Mouse (Mus musculus) kidney, embryonic 14.5 days (tissue): ENCODE measurements at regions not wholly inside any gene's neighbourhood (a gene's known extent, or its start where the extent isn't known, plus 50 kb on each side); places are given as distances from the start of the nearest gene placed in this dataset.

Source experiments
- ATAC-seq: fragments of 200-750 bp; cut with Nextera tagmentation; 2 replicates; pipeline ENCODE4 v1.8.0; 2017; ENCODE audit warnings: moderate number of reproducible peaks, mild to moderate bottlenecking, moderate TSS enrichment, moderate library complexity; ENCODE audit not compliant: low FRiP score, low TSS enrichment
- H3K27ac ChIP-seq: fragments of 300-500 bp; sonication (generic); 2 replicates; pipeline ENCODE4 v1.5.1; 2014; ENCODE audit warnings: low read depth, mild to moderate bottlenecking, low read length, moderate library complexity, mixed read lengths
- H3K27me3 ChIP-seq: fragments of 300-500 bp; sonication (generic); 2 replicates; pipeline ENCODE4 v1.6.1; 2014; ENCODE audit warnings: mild to moderate bottlenecking, low read length; ENCODE audit not compliant: control insufficient read depth, insufficient read depth
- H3K36me3 ChIP-seq: fragments of 300-500 bp; sonication (generic); 2 replicates; pipeline ENCODE4 v1.6.1; 2014; ENCODE audit warnings: low read length, mixed read lengths; ENCODE audit not compliant: control insufficient read depth, insufficient read depth
- H3K4me1 ChIP-seq: fragments of 300-500 bp; sonication (generic); 2 replicates; pipeline ENCODE4 v1.6.1; 2014; ENCODE audit warnings: low read length, mixed read lengths; ENCODE audit not compliant: control insufficient read depth, insufficient read depth
- H3K4me2 ChIP-seq: fragments of 300-500 bp; sonication (generic); replicated peaks from 2 replicates; pipeline ENCODE4 v1.6.1; 2014; ENCODE audit warnings: low read depth, mild to moderate bottlenecking, low read length
- H3K4me3 ChIP-seq: fragments of 300-500 bp; sonication (generic); 2 replicates; pipeline ENCODE4 v1.5.1; 2014; ENCODE audit warnings: mild to moderate bottlenecking, low read length
- H3K9ac ChIP-seq: fragments of 300-500 bp; sonication (generic); 2 replicates; pipeline ENCODE4 v1.6.1; 2014; ENCODE audit warnings: low read depth, mild to moderate bottlenecking, low read length, moderate library complexity
- H3K9me3 ChIP-seq: fragments of 300-500 bp; sonication (generic); 2 replicates; pipeline ENCODE4 v1.6.1; 2016; ENCODE audit warnings: low read length; ENCODE audit not compliant: control insufficient read depth
- WGBS: fragments of 180-500 bp; shearing (Covaris S2); extraction: QIAGEN DNeasy Blood & Tissue Kit; methylation state at CpG from one replicate; pipeline ENCODE4 v1.1.7; 2014; 5-methylcytosine and 5-hydroxymethylcytosine counted together

- H3K4me3 ChIP-seq: no peak overlapping the region
- no peak overlapping the region for H3K4me2 ChIP-seq
- ATAC-seq: no peak
- H3K27ac ChIP-seq: no peak overlapping the region
- H3K27me3 ChIP-seq: no peaks in the 10 kb centered on the region
- H3K36me3 ChIP-seq: no peaks in the 10 kb centered on the region
- no peak overlapping the region for H3K9ac ChIP-seq
- H3K9me3 ChIP-seq: no peaks in the 10 kb centered on the region
- no peaks in the 10 kb centered on the region for H3K4me1 ChIP-seq
- WGBS: 66% methylated on average over 2 of the region's 2 CpGs
Measured at GRCm38 (mm10) chr6:148647423-148648390, 183.6 kb downstream of the Ipo8 start.

- Histone ChIP-seq H3K4me1 (no peaks in the 10 kb centered on the region), H3K27ac (no peak overlapping the region), H3K9ac (no peak overlapping the region), H3K4me2 (no peak overlapping the region), H3K27me3 (no peaks in the 10 kb centered on the region), H3K9me3 (no peaks in the 10 kb centered on the region), H3K4me3 (no peak overlapping the region), H3K36me3 (no peaks in the 10 kb centered on the region)
- ATAC-seq: no peak
- WGBS: 89% methylated on average over 1 of the region's 1 CpGs
Measured at GRCm38 (mm10) chr6:148640595-148640994, 190.7 kb downstream of the Ipo8 start.

GRCm38 (mm10) chr6:148634148-148634547 is 190.0 kb upstream of the Tmtc1 start:
- Histone ChIP-seq H3K4me3 (no peak overlapping the region), H3K4me2 (no peak overlapping the region), H3K4me1 (no peaks in the 10 kb centered on the region), H3K9me3 (no peaks in the 10 kb centered on the region), H3K9ac (no peak overlapping the region), H3K27ac (no peak overlapping the region), H3K27me3 (no peaks in the 10 kb centered on the region), H3K36me3 (no peaks in the 10 kb centered on the region)
- 91% methylated on average over 2 of the region's 2 CpGs for WGBS
- no peak for ATAC-seq

GRCm38 (mm10) chr6:148627090-148627605 is 183.0 kb upstream of the Tmtc1 start:
- Histone ChIP-seq H3K27ac (no peak overlapping the region), H3K27me3 (no peaks in the 10 kb centered on the region), H3K4me3 (no peak overlapping the region), H3K4me2 (no peak overlapping the region), H3K9me3 (no peaks in the 10 kb centered on the region), H3K9ac (no peak overlapping the region), H3K4me1 (no peaks in the 10 kb centered on the region), H3K36me3 (no peaks in the 10 kb centered on the region)
- ATAC-seq: no peak
- 89% methylated on average over 1 of the region's 1 CpGs for WGBS

GRCm38 (mm10) chr6:148623119-148623770 is 179.1 kb upstream of the Tmtc1 start:
- H3K4me1 ChIP-seq: no peaks in the 10 kb centered on the region
- WGBS: 94% methylated on average over 2 of the region's 2 CpGs
- no peak overlapping the region for H3K4me2 ChIP-seq
- ATAC-seq: no peak
- no peaks in the 10 kb centered on the region for H3K36me3 ChIP-seq
- H3K9me3 ChIP-seq: no peaks in the 10 kb centered on the region
- H3K27ac ChIP-seq: no peak overlapping the region
- no peak overlapping the region for H3K9ac ChIP-seq
- H3K4me3 ChIP-seq: no peak overlapping the region
- H3K27me3 ChIP-seq: no peaks in the 10 kb centered on the region

- H3K27me3 ChIP-seq: no peaks in the 10 kb centered on the region
- H3K4me2 ChIP-seq: no peak overlapping the region
- no peak for ATAC-seq
- H3K36me3 ChIP-seq: no peaks in the 10 kb centered on the region
- no peak overlapping the region for H3K4me3 ChIP-seq
- H3K27ac ChIP-seq: no peak overlapping the region
- H3K9ac ChIP-seq: no peak overlapping the region
- WGBS: 79% methylated on average over 1 of the region's 1 CpGs
- H3K9me3 ChIP-seq: no peaks in the 10 kb centered on the region
- H3K4me1 ChIP-seq: peaks cover 4% of the 10 kb centered on the region; the same call in 1 of the 2 replicates
Measured at GRCm38 (mm10) chr6:148620034-148620433, 175.8 kb upstream of the Tmtc1 start.

- no peaks in the 10 kb centered on the region for H3K36me3 ChIP-seq
- no peaks in the 10 kb centered on the region for H3K27me3 ChIP-seq
- H3K4me2 ChIP-seq: no peak overlapping the region; the same call in 1 of the 2 replicates
- WGBS: 20% methylated on average over 4 of the region's 4 CpGs
- no peak for ATAC-seq
- H3K9ac ChIP-seq: no peak overlapping the region
- H3K27ac ChIP-seq: no peak overlapping the region
- no peak overlapping the region for H3K4me3 ChIP-seq
- peaks cover 4% of the 10 kb centered on the region; the same call in 1 of the 2 replicates for H3K4me1 ChIP-seq
- H3K9me3 ChIP-seq: no peaks in the 10 kb centered on the region
Measured at GRCm38 (mm10) chr6:148615931-148616330, 171.7 kb upstream of the Tmtc1 start.

- no peak for ATAC-seq
- Histone ChIP-seq H3K27ac (no peak overlapping the region), H3K27me3 (no peaks in the 10 kb centered on the region), H3K4me3 (no peak overlapping the region), H3K9me3 (no peaks in the 10 kb centered on the region), H3K9ac (no peak overlapping the region), H3K4me1 (peaks cover 4% of the 10 kb centered on the region; the same call in 1 of the 2 replicates), H3K36me3 (no peaks in the 10 kb centered on the region), H3K4me2 (no peak overlapping the region; the same call in 1 of the 2 replicates)
- 53% methylated on average over 3 of the region's 3 CpGs for WGBS
Measured at GRCm38 (mm10) chr6:148615442-148615841, 171.3 kb upstream of the Tmtc1 start.

- H3K4me1 ChIP-seq: no peaks in the 10 kb centered on the region
- no peaks in the 10 kb centered on the region for H3K27me3 ChIP-seq
- WGBS: 92% methylated on average over 5 of the region's 5 CpGs
- H3K9me3 ChIP-seq: no peaks in the 10 kb centered on the region
- H3K36me3 ChIP-seq: no peaks in the 10 kb centered on the region
- ATAC-seq: no peak
- no peak overlapping the region for H3K4me2 ChIP-seq
- H3K4me3 ChIP-seq: no peak overlapping the region
- no peak overlapping the region for H3K27ac ChIP-seq
- no peak overlapping the region for H3K9ac ChIP-seq
Measured at GRCm38 (mm10) chr6:148608881-148609280, 164.7 kb upstream of the Tmtc1 start.
